Mouse (Mus musculus) limb, embryonic 10.5 days (tissue): ENCODE data around the gene Ugt1a7c. TPM values are rescaled to one million over a fixed set of nuclear protein-coding genes. Genes with fewer than 3 reads are reported as not detected.
A peak's percentile ranks its signal among the peaks of the same experiment; 100 is the strongest.
"Not testable (repeated sequence)": the region's sequence is repeated elsewhere in the genome, so short reads cannot be mapped to it uniquely, and the experiment has no call there.

ENCODE experiments used
- DNase-seq: peaks from one replicate; pipeline ENCODE4 v3.0.0-alpha.2; 2017; ENCODE audit warnings: low spot score
- H3K27ac ChIP-seq: fragments of 300-500 bp; sonication (generic); 2 replicates; pipeline ENCODE4 v1.5.1; 2016; ENCODE audit warnings: mild to moderate bottlenecking
- H3K27me3 ChIP-seq: fragments of 300-500 bp; sonication (generic); 2 replicates; pipeline ENCODE4 v1.6.1; 2016; ENCODE audit warnings: low read depth, mild to moderate bottlenecking; ENCODE audit not compliant: poor library complexity, severe bottlenecking
- H3K36me3 ChIP-seq: fragments of 300-500 bp; sonication (generic); 2 replicates; pipeline ENCODE4 v1.6.1; 2016; ENCODE audit warnings: mild to moderate bottlenecking, moderate library complexity
- H3K4me1 ChIP-seq: fragments of 300-500 bp; sonication (generic); 2 replicates; pipeline ENCODE4 v1.6.1; 2016
- H3K4me3 ChIP-seq: fragments of 300-500 bp; sonication (generic); 2 replicates; pipeline ENCODE4 v1.5.1; 2016; ENCODE audit warnings: mild to moderate bottlenecking, moderate library complexity
- H3K9me3 ChIP-seq: fragments of 300-500 bp; sonication (generic); replicated peaks from 2 replicates; pipeline ENCODE4 v1.6.1; 2016; ENCODE audit warnings: mild to moderate bottlenecking
- WGBS: fragments of 180-500 bp; shearing (Covaris S2); methylation state at CpG from one replicate; pipeline ENCODE4 v1.1.7; 2016; 5-methylcytosine and 5-hydroxymethylcytosine counted together
- polyA plus RNA-seq: library from polyadenylated mRNA; unstranded; fragments of >200 nt; fragmentation: Nextera tagmentation; extraction: Ambion mirVana; gene quantifications from 2 replicates; pipeline ENCODE4 v1.2.1, GENCODE M21; 2016

Ugt1a7c gene
- polyA plus RNA-seq, 1 experiment from 2014 or later = 0.61 TPM

- H3K27ac ChIP-seq = no peak overlapping the region
- H3K36me3 ChIP-seq = no peaks in the 10 kb centered on the region
- peaks cover 61% of the 10 kb centered on the region for H3K9me3 ChIP-seq
- WGBS = 89% methylated on average over 1 of the region's 1 CpGs
- H3K27me3 ChIP-seq = no peaks in the 10 kb centered on the region
- DNase-seq = no peak
- H3K4me3 ChIP-seq = no peak overlapping the region
- no peaks in the 10 kb centered on the region for H3K4me1 ChIP-seq
Observed at GRCm38 (mm10) chr1:88213061-88213460, 118.2 kb downstream of the Ugt1a7c start.

- no peaks in the 10 kb centered on the region for H3K27me3 ChIP-seq
- peaks cover 61% of the 10 kb centered on the region for H3K9me3 ChIP-seq
- no peak overlapping the region for H3K4me3 ChIP-seq
- WGBS = 88% methylated on average over 2 of the region's 2 CpGs
- H3K27ac ChIP-seq = no peak overlapping the region
- H3K36me3 ChIP-seq = no peaks in the 10 kb centered on the region
- DNase-seq = peak; percentile 38
- no peaks in the 10 kb centered on the region for H3K4me1 ChIP-seq
Observed at GRCm38 (mm10) chr1:88213766-88214461, 119.1 kb downstream of the Ugt1a7c start.

GRCm38 (mm10) chr1:88214462-88214952, 119.6 kb downstream of the Ugt1a7c start:
- Histone ChIP-seq H3K9me3 (peaks cover 61% of the 10 kb centered on the region), H3K4me1 (no peaks in the 10 kb centered on the region), H3K4me3 (no peak overlapping the region), H3K27me3 (no peaks in the 10 kb centered on the region), H3K36me3 (no peaks in the 10 kb centered on the region), H3K27ac (no peak overlapping the region)
- no peak for DNase-seq
- WGBS = 81% methylated on average over 2 of the region's 2 CpGs

GRCm38 (mm10) chr1:88215466-88216380, 120.9 kb downstream of the Ugt1a7c start:
- Histone ChIP-seq H3K9me3 (peaks cover 59% of the 10 kb centered on the region), H3K27me3 (no peaks in the 10 kb centered on the region), H3K27ac (no peak overlapping the region), H3K4me1 (no peaks in the 10 kb centered on the region), H3K36me3 (no peaks in the 10 kb centered on the region), H3K4me3 (no peak overlapping the region)
- DNase-seq = peak; percentile 39
- 72% methylated on average over 10 of the region's 10 CpGs for WGBS

- Histone ChIP-seq H3K4me3 (no peak overlapping the region), H3K27ac (no peak overlapping the region), H3K36me3 (no peaks in the 10 kb centered on the region), H3K27me3 (no peaks in the 10 kb centered on the region), H3K4me1 (no peaks in the 10 kb centered on the region), H3K9me3 (peaks cover 56% of the 10 kb centered on the region)
- WGBS = 68% methylated on average over 2 of the region's 2 CpGs
- DNase-seq = no peak
Observed at GRCm38 (mm10) chr1:88216551-88216950, 121.7 kb downstream of the Ugt1a7c start.

DNA sequence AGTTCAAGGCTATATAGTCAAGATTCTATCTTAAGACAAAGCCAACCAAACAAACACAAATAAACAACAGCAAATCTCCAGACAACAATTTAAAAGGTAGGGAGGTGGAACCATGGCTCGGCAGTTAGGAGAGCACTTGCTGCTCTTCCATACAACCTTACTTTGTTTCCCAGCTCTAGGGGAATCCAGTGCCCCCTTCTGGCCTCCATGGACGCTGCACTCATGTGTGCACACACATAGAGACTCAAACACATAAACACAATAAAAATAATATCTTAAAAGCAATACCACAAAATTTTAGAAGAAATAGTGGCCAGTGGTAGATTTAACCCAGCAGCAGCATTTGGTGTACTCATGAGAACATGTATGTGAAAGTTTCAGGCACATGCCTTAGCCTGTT, 122.3 kb downstream of the Ugt1a7c start:
- H3K4me3 ChIP-seq = no peak overlapping the region

GRCm38 (mm10) chr1:88217576-88217975, 122.7 kb downstream of the Ugt1a7c start:
- 44% methylated on average over 3 of the region's 3 CpGs for WGBS
- Histone ChIP-seq H3K4me1 (no peaks in the 10 kb centered on the region), H3K9me3 (peaks cover 46% of the 10 kb centered on the region), H3K4me3 (no peak overlapping the region), H3K27ac (no peak overlapping the region), H3K36me3 (no peaks in the 10 kb centered on the region), H3K27me3 (no peaks in the 10 kb centered on the region)
- no peak for DNase-seq

More for the DNA sequence above, 122.3 kb downstream of the Ugt1a7c start:
- Histone ChIP-seq H3K27ac (no peak overlapping the region), H3K9me3 (peaks cover 50% of the 10 kb centered on the region), H3K4me1 (no peaks in the 10 kb centered on the region), H3K36me3 (no peaks in the 10 kb centered on the region), H3K27me3 (no peaks in the 10 kb centered on the region)
- WGBS = 67% methylated on average over 2 of the region's 2 CpGs
- peak; percentile 40 for DNase-seq

GRCm38 (mm10) chr1:88218051-88218450, 123.2 kb downstream of the Ugt1a7c start:
- no peaks in the 10 kb centered on the region for H3K4me1 ChIP-seq
- peak; percentile 44 for DNase-seq
- H3K27me3 ChIP-seq = no peaks in the 10 kb centered on the region
- H3K27ac ChIP-seq = no peak overlapping the region
- H3K9me3 ChIP-seq = peaks cover 44% of the 10 kb centered on the region
- H3K4me3 ChIP-seq = no peak overlapping the region
- 78% methylated on average over 9 of the region's 9 CpGs for WGBS
- no peaks in the 10 kb centered on the region for H3K36me3 ChIP-seq

- H3K36me3 ChIP-seq = no peaks in the 10 kb centered on the region
- WGBS = 51% methylated on average over 4 of the region's 4 CpGs
- H3K4me1 ChIP-seq = no peaks in the 10 kb centered on the region
- H3K9me3 ChIP-seq = peaks cover 39% of the 10 kb centered on the region
- peak; percentile 36 for DNase-seq
- no peak overlapping the region for H3K27ac ChIP-seq
- H3K27me3 ChIP-seq = no peaks in the 10 kb centered on the region
- H3K4me3 ChIP-seq = no peak overlapping the region
Observed at GRCm38 (mm10) chr1:88218591-88218990, 123.7 kb downstream of the Ugt1a7c start.

DNA sequence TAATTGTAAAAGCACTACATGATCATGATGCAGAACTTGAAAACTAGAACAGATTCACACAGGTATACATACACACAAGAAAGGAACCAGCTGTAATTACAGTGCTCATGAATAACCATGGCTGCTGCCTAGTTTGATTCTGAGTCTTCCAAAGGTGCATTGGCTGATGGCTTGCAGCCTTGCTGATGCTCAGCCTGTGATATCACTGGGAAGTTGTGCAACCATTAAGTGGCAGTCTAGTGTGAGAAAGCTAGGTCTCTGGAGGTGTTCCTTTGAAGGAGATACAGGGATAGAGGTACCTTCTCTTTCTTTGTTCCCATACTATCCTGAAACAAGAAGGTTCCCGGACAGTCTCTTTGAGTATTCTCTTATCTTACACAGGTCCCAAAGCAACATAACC, 124.2 kb downstream of the Ugt1a7c start:
- peak; percentile 35 for DNase-seq
- H3K36me3 ChIP-seq = no peaks in the 10 kb centered on the region
- WGBS = 19% methylated on average over 1 of the region's 1 CpGs
- no peak overlapping the region for H3K27ac ChIP-seq
- H3K27me3 ChIP-seq = no peaks in the 10 kb centered on the region
- no peak overlapping the region for H3K4me3 ChIP-seq
- H3K9me3 ChIP-seq = peaks cover 34% of the 10 kb centered on the region
- no peaks in the 10 kb centered on the region for H3K4me1 ChIP-seq

DNA sequence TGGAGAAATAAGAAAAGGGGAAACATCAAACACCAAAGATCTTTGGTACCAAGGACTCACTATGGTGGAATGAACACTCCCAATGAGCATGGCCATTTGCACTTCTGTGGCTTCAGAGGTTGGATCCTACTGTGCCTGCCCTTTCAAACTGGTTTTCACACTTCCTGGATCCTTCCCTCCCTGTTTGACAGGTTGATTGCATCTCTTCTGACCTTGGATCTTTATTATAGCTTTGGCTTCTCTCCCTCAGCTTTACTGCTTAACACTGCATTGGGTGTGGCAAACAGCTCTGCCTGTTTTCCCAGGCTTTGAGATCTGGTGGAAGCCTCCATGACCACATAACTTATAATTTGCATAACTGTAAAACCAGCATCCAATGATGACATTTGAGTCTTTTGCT, 125.5 kb downstream of the Ugt1a7c start:
- Histone ChIP-seq H3K4me3 (no peak overlapping the region), H3K36me3 (no peaks in the 10 kb centered on the region), H3K9me3 (peaks cover 24% of the 10 kb centered on the region), H3K4me1 (no peaks in the 10 kb centered on the region), H3K27me3 (no peaks in the 10 kb centered on the region), H3K27ac (no peak overlapping the region)
- peak; percentile 38 for DNase-seq

DNA sequence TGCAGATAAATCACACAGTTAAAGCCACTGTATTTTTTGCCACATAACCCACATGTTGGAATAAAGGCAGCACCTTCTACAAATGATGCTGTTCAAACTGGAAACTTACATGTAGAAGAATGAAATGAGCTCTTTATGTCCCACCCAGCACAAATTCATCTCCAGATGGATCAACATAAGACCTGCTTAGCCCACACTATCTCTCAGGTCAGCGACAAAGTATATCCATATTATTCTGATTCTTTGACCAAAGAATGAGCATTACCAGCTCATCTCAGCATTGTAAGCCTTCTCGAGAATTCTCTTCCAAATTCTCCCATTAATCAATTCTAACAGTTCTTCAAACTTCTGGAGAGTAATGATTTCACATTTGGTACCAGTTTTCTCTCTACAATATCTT, 127.4 kb downstream of the Ugt1a7c start:
- WGBS = 62% methylated on average over 2 of the region's 2 CpGs
- H3K9me3 ChIP-seq = peaks cover 27% of the 10 kb centered on the region
- no peaks in the 10 kb centered on the region for H3K27me3 ChIP-seq
- H3K4me1 ChIP-seq = no peaks in the 10 kb centered on the region
- no peak overlapping the region for H3K27ac ChIP-seq
- DNase-seq = no peak
- no peaks in the 10 kb centered on the region for H3K36me3 ChIP-seq
- no peak overlapping the region for H3K4me3 ChIP-seq

- DNase-seq = peak; percentile 38
- H3K4me1 ChIP-seq, H3K27ac ChIP-seq, H3K27me3 ChIP-seq, H3K36me3 ChIP-seq, H3K4me3 ChIP-seq: not testable (repeated sequence)
- peaks cover 29% of the 10 kb centered on the region for H3K9me3 ChIP-seq
Observed at GRCm38 (mm10) chr1:88223011-88223515, 128.2 kb downstream of the Ugt1a7c start.
